Mouse (Mus musculus) embryo, embryonic 9.5 days (tissue): ENCODE results near the gene Cyp2c23.

ENCODE experiments used
- DNase-seq: peaks from one replicate; pipeline ENCODE4 v3.0.0-alpha.2; 2017; ENCODE audit errors: extremely low spot score

Cyp2c23 gene

GRCm38 (mm10) chr19:44028972-44029371, at the start of gene Cyp2c23:
TSS of gene Cyp2c23 (minus strand) at chr19:44029208.
- no peak for DNase-seq

- DNase-seq, result no peak
Observed at GRCm38 (mm10) chr19:44077024-44077423, 48.0 kb upstream of the Cyp2c23 start.

GRCm38 (mm10) chr19:44076457-44076856, 47.4 kb upstream of the Cyp2c23 start:
- DNase-seq, result peak; percentile 8

GRCm38 (mm10) chr19:44074986-44075385, 46.0 kb upstream of the Cyp2c23 start:
- no peak for DNase-seq

- DNase-seq, result no peak
Observed at GRCm38 (mm10) chr19:44071166-44071565, 42.2 kb upstream of the Cyp2c23 start.

- no peak for DNase-seq
Observed at GRCm38 (mm10) chr19:44069914-44070232, 40.9 kb upstream of the Cyp2c23 start.

GRCm38 (mm10) chr19:44069121-44069913, 40.3 kb upstream of the Cyp2c23 start, which contains the start of gene Erlin1:
TSS of gene Erlin1 (minus strand) at chr19:44069785.
- DNase-seq, result peak; percentile 88

- no peak for DNase-seq
Observed at GRCm38 (mm10) chr19:44068232-44068631, 39.2 kb upstream of the Cyp2c23 start.

- DNase-seq, result no peak
Observed at GRCm38 (mm10) chr19:44067323-44068049, 38.5 kb upstream of the Cyp2c23 start.

- no peak for DNase-seq
Observed at GRCm38 (mm10) chr19:44064734-44065133, 35.7 kb upstream of the Cyp2c23 start.

GRCm38 (mm10) chr19:44063773-44064172, 34.8 kb upstream of the Cyp2c23 start:
- DNase-seq, result no peak

- DNase-seq, result no peak
Observed at GRCm38 (mm10) chr19:44060226-44060625, 31.2 kb upstream of the Cyp2c23 start.

- no peak for DNase-seq
Observed at GRCm38 (mm10) chr19:44055173-44055826, 26.3 kb upstream of the Cyp2c23 start.

- no peak for DNase-seq
Observed at GRCm38 (mm10) chr19:44050388-44050787, 21.4 kb upstream of the Cyp2c23 start.

- no peak for DNase-seq
Observed at GRCm38 (mm10) chr19:44049282-44049681, 20.3 kb upstream of the Cyp2c23 start.

- no peak for DNase-seq
Observed at GRCm38 (mm10) chr19:44045847-44046246, 16.8 kb upstream of the Cyp2c23 start.

- DNase-seq, result no peak
Observed at GRCm38 (mm10) chr19:44042121-44042520, 13.1 kb upstream of the Cyp2c23 start.

- DNase-seq, result no peak
Observed at GRCm38 (mm10) chr19:44033396-44033795, 4.4 kb upstream of the Cyp2c23 start.

GRCm38 (mm10) chr19:44032046-44032744, 3.2 kb upstream of the Cyp2c23 start:
- DNase-seq, result no peak

GRCm38 (mm10) chr19:44030024-44030423, 1.0 kb upstream of the Cyp2c23 start:
- DNase-seq, result no peak

GRCm38 (mm10) chr19:44026956-44027530, 2.0 kb downstream of the Cyp2c23 start:
- DNase-seq, result no peak
